Mouse (Mus musculus): ENCODE measurements around the gene Ccdc12.
A peak's percentile ranks its signal among the peaks of the same experiment; 100 is the strongest.

Ccdc12 gene

GRCm38 (mm10) chr9:110696427-110696826, 40.1 kb downstream of the Ccdc12 start:
- no peak for TF ChIP-seq CTCF (conservative IDR thresholded peaks at IDR 0.05; ENCODE audit: low read length)
- no peak for TF ChIP-seq NANOG (IDR thresholded peaks at IDR 0.05; ENCODE audit: borderline replicate concordance, low read length)
- TF ChIP-seq POU5F1 (IDR thresholded peaks at IDR 0.05; ENCODE audit: borderline replicate concordance, low read length), result no peak
- Histone ChIP-seq H3K4me1 (replicated peaks; ENCODE audit: low read depth, low read length) (peaks cover 25% of the 10 kb centered on the region), H3K36me3 (ENCODE audit: insufficient read depth, low read length) (peaks cover 75% of the 10 kb centered on the region), H3K9me3 (ENCODE audit: low read length) (no peaks in the 10 kb centered on the region), H3K4me3 (replicated peaks; ENCODE audit: low read length) (no peak overlapping the region), H3K27me3 (ENCODE audit: insufficient read depth, low read length) (no peaks in the 10 kb centered on the region)

- no peaks in the 10 kb centered on the region for H3K9me3 ChIP-seq (ENCODE audit: low read length)
- H3K27me3 ChIP-seq (ENCODE audit: insufficient read depth, low read length), result no peaks in the 10 kb centered on the region
- no peak overlapping the region for H3K4me3 ChIP-seq (replicated peaks; ENCODE audit: low read length)
- H3K4me1 ChIP-seq (replicated peaks; ENCODE audit: low read depth, low read length), result peaks cover 25% of the 10 kb centered on the region
- peaks cover 73% of the 10 kb centered on the region for H3K36me3 ChIP-seq (ENCODE audit: insufficient read depth, low read length)
- TF ChIP-seq CTCF (conservative IDR thresholded peaks at IDR 0.05; ENCODE audit: low read length) (no peak), NANOG (IDR thresholded peaks at IDR 0.05; ENCODE audit: borderline replicate concordance, low read length) (no peak), POU5F1 (IDR thresholded peaks at IDR 0.05; ENCODE audit: borderline replicate concordance, low read length) (no peak)
Observed at GRCm38 (mm10) chr9:110697465-110697864, 41.2 kb downstream of the Ccdc12 start.

GRCm38 (mm10) chr9:110699574-110699973, 43.3 kb downstream of the Ccdc12 start:
- H3K4me1 ChIP-seq (replicated peaks; ENCODE audit: low read depth, low read length), result peaks cover 25% of the 10 kb centered on the region
- no peaks in the 10 kb centered on the region for H3K9me3 ChIP-seq (ENCODE audit: low read length)
- H3K36me3 ChIP-seq (ENCODE audit: insufficient read depth, low read length), result peaks cover 71% of the 10 kb centered on the region
- no peak overlapping the region for H3K4me3 ChIP-seq (replicated peaks; ENCODE audit: low read length)
- H3K27me3 ChIP-seq (ENCODE audit: insufficient read depth, low read length), result no peaks in the 10 kb centered on the region
- TF ChIP-seq CTCF (conservative IDR thresholded peaks at IDR 0.05; ENCODE audit: low read length) (no peak), POU5F1 (IDR thresholded peaks at IDR 0.05; ENCODE audit: borderline replicate concordance, low read length) (no peak), NANOG (IDR thresholded peaks at IDR 0.05; ENCODE audit: borderline replicate concordance, low read length) (no peak)

GRCm38 (mm10) chr9:110701114-110702032, 45.1 kb downstream of the Ccdc12 start:
- Histone ChIP-seq H3K9me3 (ENCODE audit: low read length) (no peaks in the 10 kb centered on the region), H3K4me1 (replicated peaks; ENCODE audit: low read depth, low read length) (peaks cover 24% of the 10 kb centered on the region), H3K4me3 (replicated peaks; ENCODE audit: low read length) (no peak overlapping the region), H3K36me3 (ENCODE audit: insufficient read depth, low read length) (peaks cover 64% of the 10 kb centered on the region), H3K27me3 (ENCODE audit: insufficient read depth, low read length) (no peaks in the 10 kb centered on the region)
- TF ChIP-seq NANOG (IDR thresholded peaks at IDR 0.05; ENCODE audit: borderline replicate concordance, low read length) (no peak), POU5F1 (IDR thresholded peaks at IDR 0.05; ENCODE audit: borderline replicate concordance, low read length) (no peak), CTCF (conservative IDR thresholded peaks at IDR 0.05; ENCODE audit: low read length) (no peak)

- no peaks in the 10 kb centered on the region for H3K27me3 ChIP-seq (ENCODE audit: insufficient read depth, low read length)
- H3K36me3 ChIP-seq (ENCODE audit: insufficient read depth, low read length), result peaks cover 66% of the 10 kb centered on the region
- no peak overlapping the region for H3K4me3 ChIP-seq (replicated peaks; ENCODE audit: low read length)
- TF ChIP-seq CTCF (conservative IDR thresholded peaks at IDR 0.05; ENCODE audit: low read length) (no peak), NANOG (IDR thresholded peaks at IDR 0.05; ENCODE audit: borderline replicate concordance, low read length) (no peak), POU5F1 (IDR thresholded peaks at IDR 0.05; ENCODE audit: borderline replicate concordance, low read length) (no peak)
- no peaks in the 10 kb centered on the region for H3K9me3 ChIP-seq (ENCODE audit: low read length)
- H3K4me1 ChIP-seq (replicated peaks; ENCODE audit: low read depth, low read length), result peaks cover 10% of the 10 kb centered on the region
Observed at GRCm38 (mm10) chr9:110702848-110703247, 46.5 kb downstream of the Ccdc12 start.

GRCm38 (mm10) chr9:110703951-110704350, 47.6 kb downstream of the Ccdc12 start:
- Histone ChIP-seq H3K4me3 (replicated peaks; ENCODE audit: low read length) (no peak overlapping the region), H3K36me3 (ENCODE audit: insufficient read depth, low read length) (peaks cover 75% of the 10 kb centered on the region), H3K4me1 (replicated peaks; ENCODE audit: low read depth, low read length) (peaks cover 16% of the 10 kb centered on the region), H3K27me3 (ENCODE audit: insufficient read depth, low read length) (no peaks in the 10 kb centered on the region), H3K9me3 (ENCODE audit: low read length) (no peaks in the 10 kb centered on the region)
- no peak for TF ChIP-seq POU5F1 (IDR thresholded peaks at IDR 0.05; ENCODE audit: borderline replicate concordance, low read length)
- TF ChIP-seq NANOG (IDR thresholded peaks at IDR 0.05; ENCODE audit: borderline replicate concordance, low read length), result no peak
- TF ChIP-seq CTCF (conservative IDR thresholded peaks at IDR 0.05; ENCODE audit: low read length), result no peak

- TF ChIP-seq NANOG (IDR thresholded peaks at IDR 0.05; ENCODE audit: borderline replicate concordance, low read length) (no peak), POU5F1 (IDR thresholded peaks at IDR 0.05; ENCODE audit: borderline replicate concordance, low read length) (no peak)
- H3K9me3 ChIP-seq (ENCODE audit: low read length), result no peaks in the 10 kb centered on the region
- H3K27me3 ChIP-seq (ENCODE audit: insufficient read depth, low read length), result no peaks in the 10 kb centered on the region
- peaks cover 78% of the 10 kb centered on the region for H3K36me3 ChIP-seq (ENCODE audit: insufficient read depth, low read length)
- H3K4me3 ChIP-seq (replicated peaks; ENCODE audit: low read length), result no peak overlapping the region
- H3K4me1 ChIP-seq (replicated peaks; ENCODE audit: low read depth, low read length), result peaks cover 20% of the 10 kb centered on the region
Observed at GRCm38 (mm10) chr9:110706784-110707183, 50.5 kb downstream of the Ccdc12 start.

GRCm38 (mm10) chr9:110709640-110710258, 53.4 kb downstream of the Ccdc12 start:
- peaks cover 79% of the 10 kb centered on the region for H3K36me3 ChIP-seq (ENCODE audit: insufficient read depth, low read length)
- H3K27me3 ChIP-seq (ENCODE audit: insufficient read depth, low read length), result no peaks in the 10 kb centered on the region
- no peak for TF ChIP-seq NANOG (IDR thresholded peaks at IDR 0.05; ENCODE audit: borderline replicate concordance, low read length)
- no peak for TF ChIP-seq POU5F1 (IDR thresholded peaks at IDR 0.05; ENCODE audit: borderline replicate concordance, low read length)
- peak; percentile 75 for TF ChIP-seq CTCF (conservative IDR thresholded peaks at IDR 0.05; ENCODE audit: low read length)
- no peaks in the 10 kb centered on the region for H3K9me3 ChIP-seq (ENCODE audit: low read length)
- H3K4me3 ChIP-seq (replicated peaks; ENCODE audit: low read length), result no peak overlapping the region; the same call in 1 of the 2 replicates
- peaks cover 20% of the 10 kb centered on the region for H3K4me1 ChIP-seq (replicated peaks; ENCODE audit: low read depth, low read length)
